Mouse (Mus musculus) stomach, postnatal 0 days (tissue): ENCODE measurements around the gene Proser3.

Experiments
- CTCF ChIP-seq: IDR thresholded peaks from 2 replicates; pipeline ENCODE4 v1.5.1; 2016; ENCODE audit warnings: antibody characterized with exemption, low read depth, mild to moderate bottlenecking, moderate library complexity
- EP300 ChIP-seq: optimal IDR thresholded peaks from 2 replicates; pipeline ENCODE3; 2016; ENCODE audit warnings: antibody characterized with exemption

DNA sequence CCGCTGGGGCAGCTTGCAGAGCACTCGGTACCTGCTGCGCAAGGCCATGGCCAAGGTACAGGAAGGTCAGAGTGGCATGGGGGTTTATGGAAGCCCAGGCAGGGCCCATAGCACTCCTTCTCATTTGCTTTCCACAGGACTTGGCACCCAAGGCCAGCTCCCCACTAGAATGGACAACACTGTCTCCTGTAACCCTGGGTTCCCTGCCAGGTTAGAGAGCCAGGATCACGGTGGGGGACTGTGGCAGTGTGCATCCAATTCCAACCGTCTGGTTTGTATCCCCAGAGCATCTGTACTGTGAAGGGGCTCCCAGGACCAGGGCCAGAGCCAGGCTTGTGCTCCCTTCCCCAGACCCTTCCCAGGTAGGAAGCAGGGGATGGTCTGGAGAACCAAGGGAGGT, 31.2 kb downstream of the Proser3 start:
- TF ChIP-seq CTCF = no peak
- TF ChIP-seq EP300 = no peak
